Mouse (Mus musculus) lung, postnatal 0 days (tissue): ENCODE results near the gene Kif3a.

Source experiments
- CTCF ChIP-seq: IDR thresholded peaks from 2 replicates; pipeline ENCODE4 v1.5.1; 2016; ENCODE audit warnings: antibody characterized with exemption, mild to moderate bottlenecking
- EP300 ChIP-seq: IDR thresholded peaks from 2 replicates; pipeline ENCODE4 v1.6.1; 2016; ENCODE audit warnings: antibody characterized with exemption, mild to moderate bottlenecking, control low read depth

- TF ChIP-seq CTCF (peak; percentile 95), EP300 (no peak)
Observed at GRCm38 (mm10) chr11:53627859-53628258, 60.7 kb downstream of the Kif3a start.
